ENCODE assay signal across 28 mouse cellular contexts in the genomic region with DNA sequence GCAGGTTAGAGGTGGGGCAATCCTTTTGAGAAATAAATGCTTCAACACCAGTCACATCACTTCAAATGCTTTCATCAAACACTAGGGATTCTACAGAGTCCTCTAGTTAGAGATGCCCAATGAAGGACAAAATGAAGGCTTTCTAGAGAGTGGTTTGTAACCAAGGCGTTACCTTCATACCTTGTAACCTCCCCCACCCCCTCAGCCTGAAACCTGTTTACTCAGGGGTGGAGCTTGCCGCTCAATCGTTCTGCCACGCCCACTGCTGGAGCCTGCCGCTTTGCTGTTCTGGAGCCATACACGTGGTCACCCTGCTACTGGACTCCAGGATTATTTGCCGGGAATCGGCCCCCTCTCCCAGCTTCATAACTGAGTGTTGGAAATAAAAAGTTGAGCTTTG. TPM values are rescaled to one million over a fixed set of nuclear protein-coding genes. Genes with fewer than 3 reads are reported as not detected.
DNase-seq lines count a peak whose midpoint lies in the region; ATAC-seq lines count a peak whose summit lies in the region.
"Had no signal": no experiment of that assay in that cellular context is flagged by ENCODE, and none has a peak within 500 bp of the region (broad histone marks: within the 10 kb centered on the region; RNA-seq: fewer than 3 reads in every experiment).

No protein-coding gene starts in this region.

- 23% methylated on average over 8 of the region's 8 CpGs for WGBS in kidney, embryonic 14.5 days

- H3K9me3 ChIP-seq in kidney, embryonic 14.5 days (ENCODE audit: control insufficient read depth, low read length), result no peaks in the 10 kb centered on the region
- H3K9me3 ChIP-seq: liver, embryonic 15.5 days; midbrain, embryonic 12.5 days; neural tube, embryonic 12.5 days had no signal

- H3K4me3 ChIP-seq in kidney, embryonic 14.5 days (ENCODE audit: low read length), result no peak overlapping the region
- H3K4me3 ChIP-seq: erythroblast, embryonic 14.5 days; heart, adult 2 months; heart, embryonic 13.5 days; liver, embryonic 15.5 days; megakaryocyte, embryonic 14.5 days; midbrain, embryonic 12.5 days; myocyte; neural tube, embryonic 12.5 days had no signal

- ATAC-seq in kidney, embryonic 14.5 days (ENCODE audit: low FRiP score, low TSS enrichment), result no peak
- ATAC-seq: forebrain, embryonic 16.5 days; Patski had no signal

- H3K4me1 ChIP-seq in kidney, embryonic 14.5 days (ENCODE audit: control insufficient read depth, insufficient read depth, low read length), result no peaks in the 10 kb centered on the region
- H3K4me1 ChIP-seq: heart, embryonic 13.5 days; liver, embryonic 15.5 days; megakaryocyte, embryonic 14.5 days; midbrain, embryonic 12.5 days; neural tube, embryonic 12.5 days had no signal

- H3K36me3 ChIP-seq in kidney, embryonic 14.5 days (ENCODE audit: control insufficient read depth, insufficient read depth, low read length), result no peaks in the 10 kb centered on the region
- H3K36me3 ChIP-seq: heart, embryonic 13.5 days; liver, embryonic 15.5 days; midbrain, embryonic 12.5 days; neural tube, embryonic 12.5 days had no signal

- DNase-seq in adrenal gland, postnatal 14 days, result peak; percentile 15
- no peak for DNase-seq in adrenal gland, postnatal 4 days (ENCODE audit: low spot score in 2 of 2)
- DNase-seq in kidney, postnatal 4 days, result peak; percentile 20 to 37
- DNase-seq in lung, postnatal 10 days, result peak; percentile 20
- DNase-seq in lung, postnatal 14 days, result no peak
- DNase-seq in adrenal gland, postnatal 25 days, result peak; percentile 12
- DNase-seq in frontal cortex, postnatal 36 days (ENCODE audit: low spot score in 2 of 2), result no peak
- DNase-seq: cerebellum, adult 2 months; cerebellum, postnatal 14 days; heart, adult 2 months; heart, postnatal 10 days; kidney, adult 9 months; layer of hippocampus, postnatal 36 days; left cerebral cortex, postnatal 4 days; right cerebral cortex, adult 18-20 months; spleen, adult 18-20 months had no signal

- H3K27ac ChIP-seq in kidney, embryonic 14.5 days (ENCODE audit: low read depth, low read length), result no peak overlapping the region
- H3K27ac ChIP-seq: heart, adult 2 months; heart, embryonic 13.5 days; hindbrain, embryonic 14.5 days; liver, embryonic 15.5 days; midbrain, embryonic 12.5 days; neural tube, embryonic 12.5 days had no signal

- H3K4me2 ChIP-seq in kidney, embryonic 14.5 days (replicated peaks; ENCODE audit: low read depth, low read length), result no peak overlapping the region
- H3K4me2 ChIP-seq: heart, embryonic 13.5 days; hindbrain, embryonic 14.5 days; liver, embryonic 15.5 days; midbrain, embryonic 12.5 days; neural tube, embryonic 12.5 days had no signal

- H3K27me3 ChIP-seq in kidney, embryonic 14.5 days (ENCODE audit: control insufficient read depth, insufficient read depth, low read length), result no peaks in the 10 kb centered on the region
- H3K27me3 ChIP-seq: heart, embryonic 13.5 days; liver, embryonic 15.5 days; megakaryocyte, embryonic 14.5 days; midbrain, embryonic 12.5 days; neural tube, embryonic 12.5 days had no signal

- no peak overlapping the region for H3K9ac ChIP-seq in kidney, embryonic 14.5 days (ENCODE audit: low read depth, low read length)
- H3K9ac ChIP-seq: heart, embryonic 13.5 days; hindbrain, embryonic 14.5 days; liver, embryonic 15.5 days; midbrain, embryonic 12.5 days; neural tube, embryonic 12.5 days had no signal

RNA-seq across cellular contexts. Expression of gene Kctd12, which starts 28.9 kb away (rescaled TPM):
- 53.3 and 64.9 TPM in 2 replicates for total RNA-seq in adrenal gland, postnatal 14 days (2021)
- 10 to 100 TPM; 45.2 to 48.6 TPM for total RNA-seq in adrenal gland, postnatal 4 days (2021)
- 8.3 and 13.4 TPM in 2 replicates for polyA plus RNA-seq in kidney, embryonic 14.5 days (2014; fragmentation: Nextera tagmentation; extraction: Ambion mirVana)
- 38.4 and 42.5 TPM in 2 replicates for total RNA-seq in adrenal gland, postnatal 25 days (2021)
- total RNA-seq: MEL had no signal
- polyA plus RNA-seq: myocyte had no signal

Comparison
In these comparisons a context has a peak if more than half of its experiments do, and no peak if none do; other contexts are left out.
1. DNase-seq: peak in adrenal gland, postnatal 14 days (single experiment), kidney, postnatal 4 days (2 of 2), lung, postnatal 10 days (single experiment) and adrenal gland, postnatal 25 days (single experiment); none in adrenal gland, postnatal 4 days (0 of 2), lung, postnatal 14 days (single experiment) and frontal cortex, postnatal 36 days (0 of 2).